Mouse (Mus musculus): ENCODE results near the gene Sgce.

Gene Sgce

DNA sequence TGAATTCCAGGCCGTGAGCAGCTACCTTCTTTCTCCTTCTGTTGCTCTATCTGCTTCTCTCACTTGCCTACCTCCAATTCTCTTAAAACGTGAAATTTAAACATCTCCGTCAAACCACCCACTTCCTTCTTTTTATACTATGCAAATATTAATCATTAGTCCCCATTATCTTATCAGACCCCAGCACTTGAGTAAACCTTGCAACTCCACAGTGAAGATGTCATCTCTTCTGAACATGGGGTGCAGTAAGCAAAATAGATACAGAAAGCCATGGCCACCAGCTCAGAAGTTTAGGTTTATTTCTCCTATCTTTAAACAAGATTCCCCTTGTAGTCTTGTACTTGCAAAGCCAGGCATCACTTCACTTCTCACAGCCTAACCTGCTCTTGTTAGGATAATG is 99.7 kb downstream of the Sgce start:
- in situ Hi-C loops (cut with MboI, MseI), result no loop called here

DNA sequence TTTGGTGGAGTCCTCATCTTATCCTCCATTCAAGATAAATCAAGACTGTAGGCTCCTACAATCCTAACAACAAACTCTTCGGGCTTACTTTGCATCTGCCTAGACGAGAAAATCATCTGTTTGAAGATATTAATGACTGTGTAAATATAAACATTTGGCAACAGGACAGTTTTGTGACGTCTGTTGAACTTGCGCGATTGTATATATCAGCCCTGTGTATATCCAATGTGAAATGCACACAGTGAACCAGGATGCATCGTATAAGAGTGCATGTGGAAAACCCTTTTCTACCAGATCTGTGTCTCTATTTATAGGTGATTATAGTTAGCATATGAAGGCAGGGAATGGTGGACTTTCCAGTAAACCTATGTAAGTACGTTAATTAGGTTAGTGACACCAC is 104.9 kb downstream of the Sgce start:
- in situ Hi-C loops (cut with MboI, MseI), result no loop called here

DNA sequence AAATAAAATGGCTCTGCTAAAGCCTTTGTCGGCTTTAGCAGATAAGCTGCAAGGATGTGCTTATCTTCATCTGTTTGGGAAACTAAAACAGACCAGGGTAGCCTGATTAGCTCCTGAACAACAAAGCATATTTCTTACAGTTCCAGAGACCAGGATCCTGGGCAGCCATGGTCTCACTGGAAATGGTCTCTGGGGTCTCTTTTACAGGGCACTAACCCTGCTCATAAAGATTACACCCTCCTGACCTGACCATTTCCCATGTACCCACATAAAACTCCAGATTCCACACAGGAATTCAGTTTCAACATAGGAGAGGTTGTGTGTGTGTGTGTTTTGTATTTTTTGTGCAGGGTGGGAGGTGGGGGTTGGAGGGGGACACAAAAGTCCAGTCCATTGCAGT is 112.2 kb downstream of the Sgce start:
- in situ Hi-C loops (cut with MboI, MseI), result no loop called here

DNA sequence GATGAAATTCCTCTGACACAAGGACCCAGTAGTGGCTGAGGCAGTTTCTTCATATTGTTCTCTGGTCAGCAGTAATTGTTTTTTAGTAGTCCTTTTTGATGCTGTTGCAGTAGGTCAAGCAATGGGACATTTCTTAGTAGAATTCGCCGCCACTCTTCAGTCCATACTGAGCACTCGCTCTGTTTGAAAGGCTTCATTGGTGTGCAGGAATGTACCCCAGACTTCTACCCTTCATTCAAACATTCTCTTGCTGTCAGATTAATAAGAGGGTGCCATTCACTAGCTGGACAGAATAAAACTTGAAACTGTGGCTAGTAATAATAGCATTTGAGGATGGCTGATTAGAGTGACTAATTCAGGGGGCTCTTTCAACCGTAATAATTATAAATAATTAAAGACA is 113.8 kb downstream of the Sgce start:
- in situ Hi-C loops (cut with MboI, MseI), result no loop called here

DNA sequence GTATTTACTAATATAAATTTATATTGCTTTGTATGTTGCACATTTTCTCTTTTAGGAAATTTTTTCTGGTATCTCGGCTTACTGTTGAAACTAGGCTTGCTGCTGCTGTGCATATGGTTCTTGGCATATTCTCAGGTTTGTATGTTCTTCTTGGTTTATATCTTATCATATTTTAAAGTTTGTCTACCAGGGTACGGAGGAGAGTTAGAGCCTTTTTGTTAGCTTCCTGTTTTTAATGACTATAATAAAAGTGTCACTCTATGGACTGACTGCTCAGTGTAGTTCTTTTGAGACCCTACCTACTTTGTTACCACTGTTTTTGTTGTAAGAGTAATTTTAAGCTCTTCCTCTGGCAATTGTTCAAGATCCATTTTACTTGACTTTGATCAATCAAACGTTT is 115.5 kb downstream of the Sgce start:
- in situ Hi-C loops (cut with MboI, MseI), result no loop called here

All from T-helper 2 cell (primary cell).